Mouse (Mus musculus): Measurements from ENCODE around the gene Gdap1l1. TPM values are rescaled to one million over a fixed set of nuclear protein-coding genes. Genes with fewer than 3 reads are reported as not detected.
A peak's percentile ranks its signal among the peaks of the same experiment; 100 is the strongest.
"Not testable (repeated sequence)": the region's sequence is repeated elsewhere in the genome, so short reads cannot be mapped to it uniquely, and the experiment has no call there.

Gdap1l1 gene
- polyA plus RNA-seq, 1 experiment: not detected

DNA sequence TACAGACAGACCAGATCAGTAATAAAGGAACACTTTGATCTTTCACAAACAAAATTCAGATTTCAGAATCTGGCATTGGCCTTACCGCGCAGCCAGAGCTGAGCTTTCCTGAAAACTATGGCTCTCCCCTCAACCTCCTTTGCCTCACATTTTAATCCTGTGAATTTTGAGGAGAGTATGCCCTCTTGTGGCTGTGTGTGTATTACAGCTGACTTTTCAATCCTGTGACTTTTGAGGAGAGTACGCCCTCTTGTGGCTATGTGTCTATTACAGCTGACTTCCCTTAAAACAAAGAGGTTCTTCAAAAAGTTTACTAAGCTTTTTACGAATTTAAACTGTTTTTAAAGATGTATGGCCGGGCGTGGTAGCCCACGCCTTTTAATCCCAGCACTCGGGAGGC, 37.1 kb upstream of the Gdap1l1 start:
- Histone ChIP-seq H3K4me1 (ENCODE audit: control insufficient read depth, insufficient read depth, low read length) (no peaks in the 10 kb centered on the region), H3K27ac (ENCODE audit: control insufficient read depth, insufficient read depth, low read depth, low read length, poor library complexity) (no peak overlapping the region), H3K4me3 (replicated peaks; ENCODE audit: control insufficient read depth, low read depth, low read length) (no peak overlapping the region)
- TF ChIP-seq POLR2A (IDR thresholded peaks at IDR 0.05; ENCODE audit: borderline replicate concordance, control insufficient read depth, low read depth, low read length) (no peak), CTCF (IDR thresholded peaks at IDR 0.05; ENCODE audit: control insufficient read depth, insufficient read depth, low read length) (peak; percentile 38)
- WGBS: 4% methylated on average over 8 of the region's 8 CpGs

- Histone ChIP-seq H3K27ac (ENCODE audit: control insufficient read depth, insufficient read depth, low read depth, low read length, poor library complexity) (no peak overlapping the region), H3K4me3 (replicated peaks; ENCODE audit: control insufficient read depth, low read depth, low read length) (no peak overlapping the region), H3K4me1 (ENCODE audit: control insufficient read depth, insufficient read depth, low read length) (no peaks in the 10 kb centered on the region)
- no peak for TF ChIP-seq CTCF (IDR thresholded peaks at IDR 0.05; ENCODE audit: control insufficient read depth, insufficient read depth, low read length)
- TF ChIP-seq POLR2A (IDR thresholded peaks at IDR 0.05; ENCODE audit: borderline replicate concordance, control insufficient read depth, low read depth, low read length): no peak
- WGBS: 82% methylated on average over 8 of the region's 8 CpGs
Observed at GRCm38 (mm10) chr2:163404037-163404815, 34.0 kb upstream of the Gdap1l1 start.

GRCm38 (mm10) chr2:163410211-163410610, 28.1 kb upstream of the Gdap1l1 start:
- no peak for TF ChIP-seq CTCF (IDR thresholded peaks at IDR 0.05; ENCODE audit: control insufficient read depth, insufficient read depth, low read length)
- TF ChIP-seq POLR2A (IDR thresholded peaks at IDR 0.05; ENCODE audit: borderline replicate concordance, control insufficient read depth, low read depth, low read length): no peak

DNA sequence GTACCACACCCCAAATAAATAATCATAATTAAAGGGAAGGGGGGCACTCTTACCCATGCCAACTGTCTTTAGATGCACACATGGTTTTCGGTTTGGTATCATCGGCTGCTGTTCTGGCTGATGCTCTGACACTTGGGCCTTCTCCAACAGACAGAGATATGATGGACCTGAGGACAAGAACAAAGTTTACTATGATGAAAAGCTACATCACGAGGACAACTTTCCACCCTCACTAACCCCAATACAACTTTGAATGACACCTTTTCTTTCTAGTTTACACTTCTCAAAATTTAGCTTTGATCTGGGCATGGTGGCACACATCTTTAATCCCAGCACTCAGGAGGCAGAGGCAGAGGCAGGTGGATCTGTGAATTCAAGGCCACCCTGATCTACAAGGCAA, 26.9 kb upstream of the Gdap1l1 start:
- not testable (repeated sequence) for H3K4me3 ChIP-seq (replicated peaks; ENCODE audit: control insufficient read depth, low read depth, low read length); H3K4me1 ChIP-seq (ENCODE audit: control insufficient read depth, insufficient read depth, low read length); H3K27ac ChIP-seq (ENCODE audit: control insufficient read depth, insufficient read depth, low read depth, low read length, poor library complexity)
- WGBS: 84% methylated on average over 3 of the region's 3 CpGs

More at GRCm38 (mm10) chr2:163410211-163410610, 28.1 kb upstream of the Gdap1l1 start:
- Histone ChIP-seq H3K4me3 (replicated peaks; ENCODE audit: control insufficient read depth, low read depth, low read length) (no peak overlapping the region), H3K4me1 (ENCODE audit: control insufficient read depth, insufficient read depth, low read length) (no peaks in the 10 kb centered on the region), H3K27ac (ENCODE audit: control insufficient read depth, insufficient read depth, low read depth, low read length, poor library complexity) (no peak overlapping the region)
- 85% methylated on average over 3 of the region's 3 CpGs for WGBS

- no peak for TF ChIP-seq CTCF (IDR thresholded peaks at IDR 0.05; ENCODE audit: control insufficient read depth, insufficient read depth, low read length)
- TF ChIP-seq POLR2A (IDR thresholded peaks at IDR 0.05; ENCODE audit: borderline replicate concordance, control insufficient read depth, low read depth, low read length): no peak
- Histone ChIP-seq H3K4me1 (ENCODE audit: control insufficient read depth, insufficient read depth, low read length) (no peaks in the 10 kb centered on the region), H3K4me3 (replicated peaks; ENCODE audit: control insufficient read depth, low read depth, low read length) (no peak overlapping the region), H3K27ac (ENCODE audit: control insufficient read depth, insufficient read depth, low read depth, low read length, poor library complexity) (no peak overlapping the region)
- 72% methylated on average over 4 of the region's 4 CpGs for WGBS
Observed at GRCm38 (mm10) chr2:163411840-163412239, 26.4 kb upstream of the Gdap1l1 start.

- TF ChIP-seq POLR2A (IDR thresholded peaks at IDR 0.05; ENCODE audit: borderline replicate concordance, control insufficient read depth, low read depth, low read length) (no peak), CTCF (IDR thresholded peaks at IDR 0.05; ENCODE audit: control insufficient read depth, insufficient read depth, low read length) (no peak)
- 98% methylated on average over 4 of the region's 4 CpGs for WGBS
- Histone ChIP-seq H3K27ac (ENCODE audit: control insufficient read depth, insufficient read depth, low read depth, low read length, poor library complexity) (no peak overlapping the region), H3K4me1 (ENCODE audit: control insufficient read depth, insufficient read depth, low read length) (no peaks in the 10 kb centered on the region; the same call in 1 of the 2 replicates), H3K4me3 (replicated peaks; ENCODE audit: control insufficient read depth, low read depth, low read length) (no peak overlapping the region)
Observed at GRCm38 (mm10) chr2:163412419-163412818, 25.9 kb upstream of the Gdap1l1 start.

DNA sequence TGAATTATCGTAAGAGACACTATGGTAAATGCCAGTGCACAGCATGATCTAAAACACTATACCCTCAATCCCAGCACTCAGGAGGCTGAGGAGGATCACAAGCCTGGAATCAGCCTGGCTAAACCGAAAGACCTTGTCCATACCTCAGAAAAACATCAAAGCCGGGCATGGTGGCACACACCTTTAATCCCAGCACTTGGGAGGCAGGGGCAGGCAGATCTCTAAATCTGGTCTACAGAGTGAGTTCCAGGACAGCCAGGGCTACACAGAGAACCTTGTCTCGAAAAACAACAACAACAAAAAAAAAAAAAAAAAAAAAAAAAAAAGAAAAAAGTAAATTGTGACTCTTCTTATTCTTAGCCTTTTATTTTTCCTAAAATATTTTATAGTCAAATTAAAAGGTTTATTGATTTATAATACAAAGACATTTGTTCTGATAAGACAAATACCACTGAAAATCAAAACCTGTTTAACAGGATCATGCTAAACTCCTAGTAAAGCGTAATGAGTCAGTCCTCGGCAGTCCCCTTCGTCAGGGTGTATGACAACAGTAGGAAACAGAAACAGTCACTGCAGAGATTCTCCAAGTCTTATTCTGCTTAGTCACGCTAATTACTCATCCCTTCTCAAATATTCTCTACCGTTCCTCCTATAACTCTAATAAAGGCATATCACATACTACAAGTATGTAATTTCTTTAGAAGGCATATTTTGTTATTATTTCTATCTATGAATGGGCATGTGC, 25.3 kb upstream of the Gdap1l1 start:
- Histone ChIP-seq H3K4me1 (ENCODE audit: control insufficient read depth, insufficient read depth, low read length) (peaks cover 1% of the 10 kb centered on the region; the same call in 1 of the 2 replicates), H3K27ac (ENCODE audit: control insufficient read depth, insufficient read depth, low read depth, low read length, poor library complexity) (no peak overlapping the region), H3K4me3 (replicated peaks; ENCODE audit: control insufficient read depth, low read depth, low read length) (no peak overlapping the region)
- TF ChIP-seq CTCF (IDR thresholded peaks at IDR 0.05; ENCODE audit: control insufficient read depth, insufficient read depth, low read length) (no peak), POLR2A (IDR thresholded peaks at IDR 0.05; ENCODE audit: borderline replicate concordance, control insufficient read depth, low read depth, low read length) (no peak)
- 85% methylated on average over 9 of the region's 9 CpGs for WGBS

- Histone ChIP-seq H3K27ac (ENCODE audit: control insufficient read depth, insufficient read depth, low read depth, low read length, poor library complexity) (no peak overlapping the region), H3K4me3 (replicated peaks; ENCODE audit: control insufficient read depth, low read depth, low read length) (no peak overlapping the region), H3K4me1 (ENCODE audit: control insufficient read depth, insufficient read depth, low read length) (peaks cover 3% of the 10 kb centered on the region; the same call in 1 of the 2 replicates)
- TF ChIP-seq CTCF (IDR thresholded peaks at IDR 0.05; ENCODE audit: control insufficient read depth, insufficient read depth, low read length) (no peak), POLR2A (IDR thresholded peaks at IDR 0.05; ENCODE audit: borderline replicate concordance, control insufficient read depth, low read depth, low read length) (no peak)
- 88% methylated on average over 6 of the region's 6 CpGs for WGBS
Observed at GRCm38 (mm10) chr2:163417026-163417425, 21.2 kb upstream of the Gdap1l1 start.
